Mouse (Mus musculus) monocyte, adult 59 days (primary cell): Measurements from ENCODE around the gene Ets2. TPM values are rescaled to one million over a fixed set of nuclear protein-coding genes. Genes with fewer than 3 reads are reported as not detected.

ENCODE experiments used
- total RNA-seq, 2 experiments: library from RNA; stranded (reverse); gene quantifications; one replicate each; pipeline ENCODE4 v1.2.4; 2023

Ets2 gene
- total RNA-seq, result 100 to 1,000 TPM; 231 to 241 TPM

GRCm38 (mm10) chr16:95701802-95702561, at the start of gene Ets2:
Gene Ets2 (plus strand): TSS chr16:95702075.

Other genes with a start within 250 kb of the Ets2 start
- gene Erg, start 115.5 kb upstream of the Ets2 start, total RNA-seq, result not detected